Mouse (Mus musculus) lung, adult 2 months (tissue): ENCODE measurements around the gene Myef2.

ENCODE experiments used
- CTCF ChIP-seq: fragments of 200-500 bp; IDR thresholded peaks from 2 replicates; pipeline ENCODE4 v1.5.1; 2011; ENCODE audit warnings: mild to moderate bottlenecking, low read length, control low read depth; ENCODE audit not compliant: insufficient read depth
- POLR2A ChIP-seq: fragments of 200-500 bp; IDR thresholded peaks from 2 replicates; pipeline ENCODE4 v1.6.1; 2011; ENCODE audit warnings: low read depth, mild to moderate bottlenecking, control low read depth, low read length, borderline replicate concordance; ENCODE audit errors: extremely low read depth

DNA sequence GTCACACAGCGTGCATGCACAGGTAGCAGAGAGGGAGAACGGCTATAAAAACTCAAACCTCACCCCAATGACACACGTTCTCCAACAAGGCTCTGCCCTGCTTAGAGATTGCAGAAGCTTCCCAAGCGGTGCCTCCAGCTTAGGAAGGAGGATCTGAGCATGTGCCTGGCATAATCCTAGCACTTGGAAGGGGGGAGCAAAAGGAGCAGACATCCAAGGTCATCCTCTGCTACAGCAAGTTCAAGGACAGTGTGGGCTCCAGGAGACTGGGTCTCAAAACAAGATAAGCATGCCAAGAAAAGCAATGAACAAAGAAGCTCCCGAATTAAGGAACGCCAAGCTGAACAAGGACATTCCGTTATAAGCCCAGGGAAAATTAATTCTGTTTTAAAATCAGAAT, 62.0 kb downstream of the Myef2 start:
- TF ChIP-seq CTCF (no peak), POLR2A (no peak)
